Comparison of ENCODE assay signal across 8 mouse cellular contexts in the genomic region with DNA sequence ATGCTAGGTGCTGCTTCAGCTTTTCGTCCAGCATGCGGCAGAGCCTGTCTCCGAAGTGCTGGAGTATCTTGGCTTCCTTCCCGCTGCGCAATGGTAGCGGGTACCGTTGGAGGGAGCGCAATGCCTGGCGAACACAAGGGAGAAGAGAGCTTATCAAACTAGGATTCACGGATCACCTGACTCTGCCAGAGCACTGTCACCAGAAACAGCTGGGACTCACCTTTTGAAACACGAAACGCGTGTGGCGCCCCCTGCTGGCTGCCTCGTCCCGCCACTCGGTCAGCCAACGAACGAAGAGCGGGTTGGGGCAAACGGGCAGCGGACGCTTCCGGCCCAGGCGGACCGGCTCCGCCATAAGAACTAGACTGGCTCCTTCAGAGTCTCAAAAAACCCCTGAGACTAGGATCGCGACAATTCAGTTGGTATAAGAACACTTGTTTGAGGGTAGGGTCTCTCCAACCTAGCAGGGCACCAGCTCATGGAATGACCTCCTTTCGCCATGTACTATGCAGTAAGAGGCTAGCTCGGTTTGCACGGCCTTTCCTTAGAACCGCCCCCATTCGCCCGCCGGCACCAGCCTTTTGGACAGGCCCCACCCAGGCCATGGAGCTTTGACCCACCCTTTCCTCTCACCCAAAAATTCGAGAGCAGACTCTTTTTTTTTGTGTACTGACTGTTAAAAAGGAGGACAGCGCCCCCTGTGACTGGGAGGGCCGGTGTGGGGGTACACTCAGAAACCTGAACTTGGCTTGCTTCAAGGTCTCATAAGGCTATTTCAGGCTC. TPM values are rescaled to one million over a fixed set of nuclear protein-coding genes. Genes with fewer than 3 reads are reported as not detected.
DNase-seq lines count a peak whose midpoint lies in the region; ATAC-seq and TF ChIP-seq lines count a peak whose summit lies in the region.

A gene (minus strand): TSS at position 635 of the 783 bp plus-strand sequence.

- WGBS in embryonic facial prominence, embryonic 13.5 days = under 1% methylated on average over 39 of the region's 39 CpGs
- under 1% methylated on average over 39 of the region's 39 CpGs for WGBS in kidney, adult 2 months
- under 1% methylated on average over 39 of the region's 39 CpGs for WGBS in limb, embryonic 12.5 days
- under 1% methylated on average over 39 of the region's 39 CpGs for WGBS in midbrain, embryonic 15.5 days
- under 1% methylated on average over 39 of the region's 39 CpGs for WGBS in spleen, adult 2 months

- H3K27me3 ChIP-seq in embryonic facial prominence, embryonic 13.5 days = no peaks in the 10 kb centered on the region
- no peaks in the 10 kb centered on the region for H3K27me3 ChIP-seq in kidney, adult 2 months (replicated peaks; ENCODE audit: control insufficient read depth, insufficient read depth, low read length)
- no peaks in the 10 kb centered on the region for H3K27me3 ChIP-seq in limb, embryonic 12.5 days
- no peaks in the 10 kb centered on the region for H3K27me3 ChIP-seq in midbrain, embryonic 15.5 days (replicated peaks)
- H3K27me3 ChIP-seq in spleen, adult 2 months (ENCODE audit: control insufficient read depth, insufficient read depth, low read length) = no peaks in the 10 kb centered on the region

- H3K4me2 ChIP-seq in embryonic facial prominence, embryonic 13.5 days = peak within 1 kb of the TSS; percentile 83
- peak within 1 kb of the TSS; percentile 82 for H3K4me2 ChIP-seq in limb, embryonic 12.5 days
- peak within 1 kb of the TSS; percentile 83 for H3K4me2 ChIP-seq in midbrain, embryonic 15.5 days

- peak within 1 kb of the TSS; percentile 76 for H3K9ac ChIP-seq in embryonic facial prominence, embryonic 13.5 days
- H3K9ac ChIP-seq in limb, embryonic 12.5 days (replicated peaks) = peak within 1 kb of the TSS; percentile 61
- peak within 1 kb of the TSS; percentile 66 for H3K9ac ChIP-seq in midbrain, embryonic 15.5 days

- H3K4me1 ChIP-seq in embryonic facial prominence, embryonic 13.5 days = peaks cover 38% of the 10 kb centered on the region
- H3K4me1 ChIP-seq in kidney, adult 2 months (ENCODE audit: control insufficient read depth, insufficient read depth, low read length) = peaks cover 5% of the 10 kb centered on the region; the same call in 1 of the 2 replicates
- peaks cover 32% of the 10 kb centered on the region for H3K4me1 ChIP-seq in limb, embryonic 12.5 days (replicated peaks)
- H3K4me1 ChIP-seq in midbrain, embryonic 15.5 days = peaks cover 49% of the 10 kb centered on the region
- H3K4me1 ChIP-seq in spleen, adult 2 months (ENCODE audit: control insufficient read depth, insufficient read depth, insufficient read length) = peaks cover 8% of the 10 kb centered on the region; the same call in 1 of the 2 replicates

- no peak for DNase-seq in cerebellum, adult 9-11 months
- peak; percentile 98 to 99 for DNase-seq in heart, adult 18-20 months
- DNase-seq in kidney, adult 2 months = peak; percentile 98
- DNase-seq in spleen, adult 2 months (ENCODE audit: low read depth in 1 of 2, low spot score in 2 of 2) = peak; percentile 95

- peak within 1 kb of the TSS; percentile 99 for H3K27ac ChIP-seq in embryonic facial prominence, embryonic 13.5 days
- H3K27ac ChIP-seq in kidney, adult 2 months (ENCODE audit: insufficient read depth, low read depth, low read length) = peak within 1 kb of the TSS; percentile 98
- H3K27ac ChIP-seq in limb, embryonic 12.5 days = peak within 1 kb of the TSS; percentile 98
- H3K27ac ChIP-seq in midbrain, embryonic 15.5 days = peak within 1 kb of the TSS; percentile 96
- peak within 1 kb of the TSS; percentile 99 for H3K27ac ChIP-seq in spleen, adult 2 months (ENCODE audit: insufficient read depth, low read length)

- peak; percentile 31; the same call in 1 of the 2 replicates for ATAC-seq in cerebellum, adult (ENCODE audit: insufficient number of reproducible peaks, low FRiP score, low TSS enrichment)
- peak; percentile 64 for ATAC-seq in embryonic facial prominence, embryonic 13.5 days (ENCODE audit: insufficient number of reproducible peaks, insufficient read depth, low FRiP score, low TSS enrichment, low read depth)
- ATAC-seq in limb, embryonic 12.5 days (ENCODE audit: insufficient number of reproducible peaks, insufficient read depth, low FRiP score, low TSS enrichment, low read depth) = peak; percentile 66
- peak; percentile 58 for ATAC-seq in midbrain, embryonic 15.5 days (replicated peaks)

- H3K4me3 ChIP-seq in embryonic facial prominence, embryonic 13.5 days = peak within 1 kb of the TSS; percentile 56
- peak within 1 kb of the TSS; percentile 58 for H3K4me3 ChIP-seq in kidney, adult 2 months (ENCODE audit: insufficient read depth, low read depth, low read length)
- H3K4me3 ChIP-seq in limb, embryonic 12.5 days (replicated peaks) = peak within 1 kb of the TSS; percentile 50
- peak within 1 kb of the TSS; percentile 62 for H3K4me3 ChIP-seq in midbrain, embryonic 15.5 days
- peak within 1 kb of the TSS; percentile 73 for H3K4me3 ChIP-seq in spleen, adult 2 months (ENCODE audit: extremely low read depth, insufficient read depth, insufficient read length)

- peak; percentile 85 for TF ChIP-seq CTCF in kidney, adult 2 months (conservative IDR thresholded peaks at IDR 0.05; ENCODE audit: insufficient read depth, insufficient read length, low read depth, low read length)
- TF ChIP-seq CTCF in spleen, adult 2 months (IDR thresholded peaks at IDR 0.05; ENCODE audit: extremely low read depth, insufficient read depth, insufficient read length, insufficient replicate concordance) = peak; percentile 90

- peaks cover 43% of the 10 kb centered on the region for H3K36me3 ChIP-seq in embryonic facial prominence, embryonic 13.5 days
- H3K36me3 ChIP-seq in kidney, adult 2 months (ENCODE audit: control insufficient read depth, insufficient read depth, low read length) = peaks cover under 1% of the 10 kb centered on the region; the same call in 1 of the 2 replicates
- peaks cover 50% of the 10 kb centered on the region for H3K36me3 ChIP-seq in limb, embryonic 12.5 days
- peaks cover 10% of the 10 kb centered on the region for H3K36me3 ChIP-seq in midbrain, embryonic 15.5 days (replicated peaks)
- H3K36me3 ChIP-seq in spleen, adult 2 months (ENCODE audit: control insufficient read depth, insufficient read depth, low read length) = peaks cover 24% of the 10 kb centered on the region

- no peaks in the 10 kb centered on the region for H3K9me3 ChIP-seq in embryonic facial prominence, embryonic 13.5 days
- no peaks in the 10 kb centered on the region for H3K9me3 ChIP-seq in limb, embryonic 12.5 days
- H3K9me3 ChIP-seq in midbrain, embryonic 15.5 days = no peaks in the 10 kb centered on the region

- peak; percentile 36 for TF ChIP-seq POLR2A in kidney, adult 2 months (IDR thresholded peaks at IDR 0.05; ENCODE audit: low read depth, low read length)
- peak; percentile 62 for TF ChIP-seq POLR2A in spleen, adult 2 months (IDR thresholded peaks at IDR 0.05; ENCODE audit: low read depth, low read length)

RNA-seq across cellular contexts. Expression of the gene that starts here (rescaled TPM):
- 42.5 and 43.7 TPM in 2 replicates for polyA plus RNA-seq in embryonic facial prominence, embryonic 13.5 days (2015; fragmentation: Nextera tagmentation; extraction: Ambion mirVana)
- 10 to 100 TPM; 16.9 to 24.2 TPM for total RNA-seq in heart, adult 18-20 months (2021)
- polyA plus RNA-seq in kidney, adult 2 months (2012; rRNA removed) = 29.8 and 35.1 TPM in 2 replicates
- 43.4 and 43.7 TPM in 2 replicates for polyA plus RNA-seq in limb, embryonic 12.5 days (2016; fragmentation: Nextera tagmentation; extraction: Ambion mirVana)
- 54.3 and 60.2 TPM in 2 replicates for polyA plus RNA-seq in midbrain, embryonic 15.5 days (2015; fragmentation: Nextera tagmentation; extraction: Ambion mirVana)
- polyA plus RNA-seq in spleen, adult 2 months (2012; rRNA removed) = 41.5 and 53.9 TPM in 2 replicates
